Mouse (Mus musculus) ES-CJ7 (cell line): ENCODE data around the gene Snx29.
"Not testable (repeated sequence)": the region's sequence is repeated elsewhere in the genome, so short reads cannot be mapped to it uniquely, and the experiment has no call there.

Experiments
- DNase-seq: peaks from one replicate; pipeline ENCODE4 v3.0.0; 2011; ENCODE audit warnings: low read depth, low spot score

Snx29 gene

GRCm38 (mm10) chr16:11407932-11408620 lies 85.4 kb downstream of the Snx29 start:
- DNase-seq, result no peak

- DNase-seq, result no peak
These were observed 86.0 kb downstream of the Snx29 start for GRCm38 (mm10) chr16:11408726-11409125.

GRCm38 (mm10) chr16:11414631-11415030 lies 91.9 kb downstream of the Snx29 start:
- DNase-seq, result no peak

GRCm38 (mm10) chr16:11418183-11418588 lies 95.5 kb downstream of the Snx29 start:
- peak; percentile 69 for DNase-seq

GRCm38 (mm10) chr16:11420311-11421080 lies 97.8 kb downstream of the Snx29 start:
- DNase-seq, result no peak

GRCm38 (mm10) chr16:11422165-11422564 lies 99.5 kb downstream of the Snx29 start:
- no peak for DNase-seq

- DNase-seq, result no peak
These were observed 100.3 kb downstream of the Snx29 start for GRCm38 (mm10) chr16:11422889-11423610.

GRCm38 (mm10) chr16:11423611-11424297 lies 101.0 kb downstream of the Snx29 start:
- not testable (repeated sequence) for DNase-seq

- no peak for DNase-seq
These were observed 101.9 kb downstream of the Snx29 start for GRCm38 (mm10) chr16:11424568-11425145.

- no peak for DNase-seq
These were observed 102.6 kb downstream of the Snx29 start for GRCm38 (mm10) chr16:11425279-11425678.

GRCm38 (mm10) chr16:11426810-11427537 lies 104.3 kb downstream of the Snx29 start:
- no peak for DNase-seq

- DNase-seq, result no peak
These were observed 107.1 kb downstream of the Snx29 start for GRCm38 (mm10) chr16:11429784-11430183.

GRCm38 (mm10) chr16:11430520-11430919 lies 107.8 kb downstream of the Snx29 start:
- DNase-seq, result no peak

- no peak for DNase-seq
These were observed 111.1 kb downstream of the Snx29 start for GRCm38 (mm10) chr16:11433779-11434178.

- DNase-seq, result no peak
These were observed 114.9 kb downstream of the Snx29 start for GRCm38 (mm10) chr16:11437641-11438040.

GRCm38 (mm10) chr16:11439417-11439816 lies 116.7 kb downstream of the Snx29 start:
- DNase-seq, result no peak

GRCm38 (mm10) chr16:11441616-11442015 lies 118.9 kb downstream of the Snx29 start:
- no peak for DNase-seq

GRCm38 (mm10) chr16:11442534-11442933 lies 119.8 kb downstream of the Snx29 start:
- DNase-seq, result no peak

- no peak for DNase-seq
These were observed 121.9 kb downstream of the Snx29 start for GRCm38 (mm10) chr16:11444626-11445025.

- no peak for DNase-seq
These were observed 124.3 kb downstream of the Snx29 start for GRCm38 (mm10) chr16:11446977-11447376.

- no peak for DNase-seq
These were observed 125.2 kb downstream of the Snx29 start for GRCm38 (mm10) chr16:11447905-11448304.
